ENCODE assay signal across 8 mouse cellular contexts in genomic region chr16:14360931-14361330, GRCm38 (mm10). TPM values are rescaled to one million over a fixed set of nuclear protein-coding genes. Genes with fewer than 3 reads are reported as not detected.
DNase-seq lines count a peak whose midpoint lies in the region; TF ChIP-seq lines count a peak whose summit lies in the region.

No protein-coding gene starts in this region.

- peaks cover 0 to 57% of the 10 kb centered on the region in 2 experiments; a peak in 2 of 4 replicates for H3K36me3 ChIP-seq in MEL (ENCODE audit: control insufficient read depth in 1 of 2, insufficient read depth in 2 of 2, low read length in 2 of 2)
- H3K36me3 ChIP-seq in limb, embryonic 10.5 days: no peaks in the 10 kb centered on the region

- TF ChIP-seq RAD21 in MEL (IDR thresholded peaks at IDR 0.05; ENCODE audit: low read depth, low read length): no peak

- H3K9me3 ChIP-seq in MEL (replicated peaks; ENCODE audit: insufficient read depth, low read length): no peaks in the 10 kb centered on the region
- no peaks in the 10 kb centered on the region for H3K9me3 ChIP-seq in limb, embryonic 10.5 days (replicated peaks)

- peak; percentile 19 to 47 for DNase-seq in layer of hippocampus, adult 2 months (ENCODE audit: low spot score in 2 of 2)
- no peak for DNase-seq in layer of hippocampus, adult 9-10 months (ENCODE audit: low spot score)
- peak; percentile 56 for DNase-seq in MEL (ENCODE audit: low read depth, low spot score)
- no peak for DNase-seq in limb, embryonic 10.5 days (ENCODE audit: low spot score)
- no peak for DNase-seq in urinary bladder, adult 2 months (ENCODE audit: low spot score)
- no peak for DNase-seq in ovary, postnatal 10 days (ENCODE audit: low spot score)

- H3K27ac ChIP-seq in layer of hippocampus, adult 2 months: peak overlapping the region; percentile 89
- H3K27ac ChIP-seq in MEL (ENCODE audit: control insufficient read depth, low read depth, low read length): peak overlapping the region; percentile 40
- H3K27ac ChIP-seq in embryonic fibroblast, embryonic 13.5 days (ENCODE audit: insufficient read depth, low read length): peak overlapping the region; percentile 97
- H3K27ac ChIP-seq in limb, embryonic 10.5 days: peak overlapping the region; percentile 94
- H3K27ac ChIP-seq in olfactory bulb, adult 2 months (ENCODE audit: insufficient read depth, low read depth, low read length): peak overlapping the region; percentile 74

- no peak for TF ChIP-seq CTCF in layer of hippocampus, adult 2 months (conservative IDR thresholded peaks at IDR 0.05)
- TF ChIP-seq CTCF in MEL (IDR thresholded peaks at IDR 0.05 in 2 of 3, conservative IDR thresholded peaks at IDR 0.05 in 1 of 3; ENCODE audit: control insufficient read depth in 1 of 3, insufficient read depth in 1 of 3, low read depth in 2 of 3, low read length in 3 of 3, poor library complexity in 1 of 3, severe bottlenecking in 1 of 3): no peak
- TF ChIP-seq CTCF in embryonic fibroblast, embryonic 13.5 days (IDR thresholded peaks at IDR 0.05; ENCODE audit: borderline replicate concordance, insufficient read depth, low read length): no peak
- TF ChIP-seq CTCF in olfactory bulb, adult 2 months (IDR thresholded peaks at IDR 0.05; ENCODE audit: insufficient read depth, low read depth, low read length): no peak

- no peaks in the 10 kb centered on the region for H3K27me3 ChIP-seq in MEL (ENCODE audit: control insufficient read depth in 1 of 2, insufficient read depth in 2 of 2, low read length in 2 of 2)
- H3K27me3 ChIP-seq in limb, embryonic 10.5 days (ENCODE audit: low read depth, poor library complexity, severe bottlenecking): no peaks in the 10 kb centered on the region

- peaks cover 34 to 51% of the 10 kb centered on the region in 2 experiments for H3K4me1 ChIP-seq in MEL (ENCODE audit: control insufficient read depth in 1 of 2, insufficient read depth in 2 of 2, low read length in 2 of 2)
- H3K4me1 ChIP-seq in embryonic fibroblast, embryonic 13.5 days (ENCODE audit: control insufficient read depth, insufficient read depth, low read length): peaks cover 25% of the 10 kb centered on the region
- H3K4me1 ChIP-seq in limb, embryonic 10.5 days: peaks cover 15% of the 10 kb centered on the region
- peaks cover 8% of the 10 kb centered on the region; the same call in 1 of the 2 replicates for H3K4me1 ChIP-seq in olfactory bulb, adult 2 months (ENCODE audit: control insufficient read depth, insufficient read depth, low read length)

- peak overlapping the region; percentile 92 for H3K9ac ChIP-seq in MEL (ENCODE audit: control insufficient read depth, low read depth, low read length, poor library complexity, severe bottlenecking)

- no peak for TF ChIP-seq POLR2A in MEL (IDR thresholded peaks at IDR 0.05; ENCODE audit: control insufficient read depth in 1 of 2, insufficient read depth in 1 of 2, low read depth in 1 of 2, low read length in 2 of 2, poor library complexity in 1 of 2)
- TF ChIP-seq POLR2A in embryonic fibroblast, embryonic 13.5 days (IDR thresholded peaks at IDR 0.05; ENCODE audit: low read depth, low read length): no peak
- TF ChIP-seq POLR2A in olfactory bulb, adult 2 months (IDR thresholded peaks at IDR 0.05; ENCODE audit: insufficient read depth, low read depth, low read length): no peak

- TF ChIP-seq EP300 in MEL (IDR thresholded peaks at IDR 0.05; ENCODE audit: low read depth in 1 of 2, low read length in 2 of 2): no peak

- H3K79me2 ChIP-seq in MEL (ENCODE audit: control insufficient read depth, insufficient read depth, low read length, poor library complexity): peaks cover 43% of the 10 kb centered on the region

- peak overlapping the region; percentile 78 for H3K4me3 ChIP-seq in layer of hippocampus, adult 2 months
- H3K4me3 ChIP-seq in MEL (ENCODE audit: control insufficient read depth in 1 of 2, insufficient read depth in 1 of 2, low read depth in 2 of 2, low read length in 2 of 2): peak overlapping the region; percentile 68 to 88
- H3K4me3 ChIP-seq in embryonic fibroblast, embryonic 13.5 days (ENCODE audit: insufficient read depth, low read length): peak overlapping the region; percentile 43
- H3K4me3 ChIP-seq in limb, embryonic 10.5 days: peak overlapping the region; percentile 89
- peak overlapping the region; percentile 84 for H3K4me3 ChIP-seq in olfactory bulb, adult 2 months (ENCODE audit: insufficient read depth, low read depth, low read length)

- 2% methylated on average over 7 of the region's 7 CpGs for WGBS in limb, embryonic 10.5 days
- WGBS in olfactory bulb, adult 2 months: 4% methylated on average over 7 of the region's 7 CpGs

TF ChIP-seq in MEL, 35 proteins besides CTCF, POLR2A, EP300 and RAD21:
- TF ChIP-seq ZMIZ1 (IDR thresholded peaks at IDR 0.05; ENCODE audit: low read depth, low read length) (peak; percentile 72; the same call in 1 of the 2 replicates), TBP (IDR thresholded peaks at IDR 0.05; ENCODE audit: low read depth, low read length) (peak; percentile 47), ETS1 (IDR thresholded peaks at IDR 0.05; ENCODE audit: low read depth, low read length) (0 out of 2 replicates have a peak, but pooled peaks have one; percentile 16), MYC (IDR thresholded peaks at IDR 0.05; ENCODE audit: low read depth, low read length) (0 out of 2 replicates have a peak, but pooled peaks have one; percentile 38), ELF1 (IDR thresholded peaks at IDR 0.05; ENCODE audit: low read depth, low read length) (no peak)

RNA-seq across cellular contexts. Expression of gene Abcc1, which starts 0.4 kb away (rescaled TPM):
- total RNA-seq in layer of hippocampus, adult 2 months (2021): 10 to 100 TPM; 15.4 to 17.9 TPM
- total RNA-seq in MEL (2012; rRNA removed): 30.9 and 31.5 TPM in 2 replicates
- polyA plus RNA-seq in MEL (2012; ENCODE audit: insufficient read depth in 1 of 2, insufficient read length in 2 of 2, low read depth in 1 of 2, low replicate concordance in 2 of 2, missing spikeins in 1 of 2): 10 to 100 TPM; 34.2 to 39.8 TPM
- polyA plus RNA-seq in embryonic fibroblast, embryonic 13.5 days (2011; ENCODE audit: insufficient read length, low read depth, missing spikeins): 78.6 and 141 TPM in 2 replicates
- polyA plus RNA-seq in limb, embryonic 10.5 days (2016; fragmentation: Nextera tagmentation; extraction: Ambion mirVana): 10.9 and 12.3 TPM in 2 replicates
- not detected in 2 replicates for polyA plus RNA-seq in olfactory bulb, adult 2 months (2012; ENCODE audit: insufficient read depth, insufficient read length, low replicate concordance, missing spikeins)
- polyA plus RNA-seq in urinary bladder, adult 2 months (2012; rRNA removed): 27.5 and 27.7 TPM in 2 replicates

RNA-seq across cellular contexts. Expression of gene Fopnl, which starts 43.7 kb away (rescaled TPM):
- 10 to 100 TPM; 43.7 to 50.9 TPM for total RNA-seq in layer of hippocampus, adult 2 months (2021)
- total RNA-seq in MEL (2012; rRNA removed): 40.3 and 44.8 TPM in 2 replicates
- 10 to 100 TPM in 1 of 2 experiments, not detected in 1; 46.9 TPM for polyA plus RNA-seq in MEL (2012; ENCODE audit: insufficient read depth in 1 of 2, insufficient read length in 2 of 2, low read depth in 1 of 2, low replicate concordance in 2 of 2, missing spikeins in 1 of 2)
- 72.4 and 75.4 TPM in 2 replicates for polyA plus RNA-seq in embryonic fibroblast, embryonic 13.5 days (2011; ENCODE audit: insufficient read length, low read depth, missing spikeins)
- 138 and 166 TPM in 2 replicates for polyA plus RNA-seq in limb, embryonic 10.5 days (2016; fragmentation: Nextera tagmentation; extraction: Ambion mirVana)
- polyA plus RNA-seq in olfactory bulb, adult 2 months (2012; ENCODE audit: insufficient read depth, insufficient read length, low replicate concordance, missing spikeins): not detected in 2 replicates
- 51.7 and 59.6 TPM in 2 replicates for polyA plus RNA-seq in urinary bladder, adult 2 months (2012; rRNA removed)

Comparison
In these comparisons a context has a peak if more than half of its experiments do, and no peak if none do; other contexts are left out.
1. DNase-seq: peak in layer of hippocampus, adult 2 months (2 of 2) and MEL (single experiment); none in layer of hippocampus, adult 9-10 months (single experiment), limb, embryonic 10.5 days (single experiment), urinary bladder, adult 2 months (single experiment) and ovary, postnatal 10 days (single experiment).
2. H3K27ac ChIP-seq: peak in every context shown above with its lines; median percentile 97 in embryonic fibroblast, embryonic 13.5 days; 94 in limb, embryonic 10.5 days; 89 in layer of hippocampus, adult 2 months; 74 in olfactory bulb, adult 2 months; 40 in MEL.
3. Peak in every context shown above with its lines, with median percentiles within 50 percentile points of each other: H3K4me3 ChIP-seq.